Mouse (Mus musculus): ENCODE measurements at regions not wholly inside any gene's neighbourhood (a gene's known extent, or its start where the extent isn't known, plus 50 kb on each side); places are given as distances from the start of the nearest gene placed in this dataset.

DNA sequence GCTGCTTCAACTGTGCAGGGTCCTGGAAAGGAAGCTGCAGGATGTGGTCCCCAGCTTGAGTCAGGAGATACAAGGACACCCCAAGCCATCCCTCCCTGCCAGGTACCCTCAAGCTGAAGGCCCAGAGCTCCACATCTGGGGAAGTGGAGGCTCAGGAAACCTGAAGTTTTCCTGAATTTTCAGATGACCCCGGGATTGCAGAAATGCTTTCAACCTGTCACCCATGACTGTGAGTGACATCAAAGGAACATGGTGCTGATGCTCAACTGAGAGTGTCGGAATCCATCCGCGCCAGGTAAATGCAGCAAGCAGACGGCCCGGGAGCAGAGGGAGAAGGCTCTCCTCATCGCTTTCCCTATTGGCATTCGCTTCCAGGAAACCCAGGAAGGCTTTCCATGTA is 267.6 kb upstream of the Zfp637 start:
- no peak for DNase-seq

DNA sequence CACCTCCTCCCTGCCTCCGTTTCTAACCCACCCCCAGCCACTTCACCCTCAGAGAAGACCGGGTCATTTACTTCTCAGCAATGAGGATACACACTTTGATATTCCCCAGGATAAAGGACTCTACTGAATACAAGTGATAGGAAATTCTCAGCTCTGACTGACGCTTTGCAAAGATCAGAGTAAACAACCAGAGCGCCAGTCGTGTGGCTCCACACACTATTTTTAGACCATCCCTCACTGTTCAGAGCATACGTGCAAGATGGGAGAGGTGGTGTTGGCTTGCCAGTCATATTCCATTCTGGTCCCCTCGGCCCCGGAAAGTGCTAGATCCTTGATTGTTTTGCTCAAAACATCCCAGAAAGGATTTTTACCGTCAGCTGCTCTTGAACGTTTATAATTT is 266.8 kb upstream of the Zfp637 start:
- DNase-seq, result no peak

DNA sequence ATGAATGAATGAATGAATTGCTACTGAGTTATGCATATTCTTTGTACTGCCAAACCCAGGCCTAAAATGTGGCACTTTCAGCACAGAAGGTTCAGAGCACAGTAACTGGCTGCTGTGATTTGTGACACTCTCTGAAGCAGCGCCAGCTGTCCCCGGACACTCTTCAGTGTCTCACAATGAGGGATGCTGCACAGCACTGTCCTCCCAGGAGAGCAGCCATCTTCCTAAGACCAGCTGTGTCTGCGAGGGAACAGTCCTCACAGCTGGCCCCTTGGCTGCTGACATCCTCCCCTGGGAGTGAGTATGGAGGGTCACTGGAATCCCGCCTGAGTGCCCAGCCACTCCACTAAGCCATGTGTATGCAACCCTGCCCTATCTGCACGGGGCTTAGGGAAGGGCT is 265.9 kb upstream of the Zfp637 start:
- no peak for DNase-seq

DNA sequence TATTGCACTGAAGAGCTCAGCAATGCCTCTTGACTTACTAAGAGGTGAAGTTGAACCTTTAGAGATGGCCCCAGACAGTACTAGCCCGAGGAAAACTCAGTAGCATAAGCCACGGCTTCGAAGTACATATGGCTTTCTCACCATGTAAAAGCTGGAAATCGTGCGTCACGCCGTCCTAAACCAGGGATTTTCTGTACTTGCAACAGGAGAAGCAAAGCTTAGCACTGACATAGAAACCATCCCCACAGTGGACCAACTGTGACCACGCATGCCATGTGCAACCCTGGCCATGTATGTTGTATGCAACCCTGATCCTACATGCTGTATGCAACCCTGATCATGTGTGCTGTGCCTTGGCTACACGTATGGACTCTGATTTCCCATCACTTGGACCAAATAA is 265.0 kb upstream of the Zfp637 start:
- DNase-seq, result no peak

DNA sequence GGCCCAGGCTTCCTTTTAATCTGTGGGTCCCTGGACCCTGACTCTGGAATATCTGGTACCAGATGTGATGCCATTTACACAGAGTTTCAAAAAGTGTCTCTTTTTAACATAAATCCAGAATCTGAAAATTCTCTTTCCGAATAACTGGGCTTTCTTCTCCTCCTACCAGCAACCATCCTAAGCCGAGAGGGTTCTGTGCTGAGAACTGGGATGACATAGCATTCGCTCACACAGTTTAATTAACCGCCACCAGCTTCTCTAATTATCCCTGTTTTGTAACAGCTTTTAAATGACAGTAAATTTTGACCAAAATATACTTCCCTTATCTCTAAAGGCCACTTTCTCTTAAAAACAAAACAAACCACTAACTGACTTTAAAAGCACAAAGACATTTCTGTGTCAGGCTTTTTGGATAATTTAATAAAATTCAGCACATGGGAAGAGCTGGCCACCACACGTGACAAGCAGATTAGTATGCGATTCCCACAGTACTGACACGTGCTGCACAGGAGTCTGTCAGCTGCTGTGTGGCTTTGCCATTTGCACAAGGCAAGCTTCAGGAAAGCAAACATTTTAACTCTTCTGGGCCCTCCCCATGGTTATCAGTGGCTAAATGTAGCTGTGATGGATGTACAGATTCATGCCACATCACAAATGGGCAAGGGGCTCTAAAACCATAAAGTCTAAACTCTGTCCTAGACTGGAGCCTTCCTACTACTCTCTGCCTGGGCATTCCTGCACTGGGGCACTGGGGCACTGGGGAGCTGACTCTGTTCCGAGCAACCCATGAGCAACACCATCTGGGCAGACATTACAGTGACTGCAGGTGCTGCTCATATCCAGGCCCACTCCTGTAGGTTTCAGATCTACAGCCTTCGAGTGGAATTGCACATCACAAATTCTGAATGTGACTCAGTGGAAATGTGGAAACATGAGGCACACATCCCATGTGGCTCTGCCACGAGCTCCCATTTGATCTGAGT is 263.1 kb upstream of the Zfp637 start:
- no peak for DNase-seq

DNA sequence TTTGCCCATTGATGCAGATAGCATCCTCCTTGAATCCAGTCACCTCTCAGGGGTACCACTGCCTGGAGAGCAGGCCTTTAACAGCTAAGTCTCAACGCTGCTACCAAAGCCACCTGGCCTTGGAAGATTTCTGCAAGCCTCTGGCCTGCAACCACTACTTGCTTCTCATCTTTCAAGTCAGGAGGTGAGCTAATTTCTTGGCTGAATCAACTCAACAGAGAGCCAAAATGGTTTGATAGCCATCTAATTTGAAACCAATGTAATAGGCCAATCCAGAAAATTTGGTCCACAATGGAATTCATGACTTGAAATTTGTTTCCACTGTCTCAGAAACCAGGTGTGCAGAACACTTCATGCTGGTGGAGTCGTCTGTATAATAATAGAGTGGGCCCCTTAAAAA is 260.0 kb upstream of the Zfp637 start:
- no peak for DNase-seq

DNA sequence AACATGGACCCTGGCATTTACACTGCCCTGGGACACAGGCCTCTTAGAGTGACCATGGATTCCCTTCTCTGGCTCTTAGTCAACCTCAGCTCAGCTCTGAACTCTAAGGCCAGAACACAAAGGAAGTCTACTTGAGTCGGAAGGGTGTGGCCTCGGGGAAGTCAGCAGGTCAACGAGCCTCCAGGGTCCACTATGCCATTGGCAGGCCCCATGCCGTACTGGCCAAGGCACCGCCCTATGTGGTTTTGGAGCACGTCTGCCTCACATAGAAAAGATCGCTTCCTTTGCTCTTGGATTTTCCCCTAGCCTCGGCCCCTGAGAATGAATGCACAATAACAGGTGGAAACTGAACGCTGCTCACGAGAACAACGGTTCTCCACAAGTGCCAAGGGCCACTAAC is 257.9 kb upstream of the Zfp637 start:
- no peak for DNase-seq

DNA sequence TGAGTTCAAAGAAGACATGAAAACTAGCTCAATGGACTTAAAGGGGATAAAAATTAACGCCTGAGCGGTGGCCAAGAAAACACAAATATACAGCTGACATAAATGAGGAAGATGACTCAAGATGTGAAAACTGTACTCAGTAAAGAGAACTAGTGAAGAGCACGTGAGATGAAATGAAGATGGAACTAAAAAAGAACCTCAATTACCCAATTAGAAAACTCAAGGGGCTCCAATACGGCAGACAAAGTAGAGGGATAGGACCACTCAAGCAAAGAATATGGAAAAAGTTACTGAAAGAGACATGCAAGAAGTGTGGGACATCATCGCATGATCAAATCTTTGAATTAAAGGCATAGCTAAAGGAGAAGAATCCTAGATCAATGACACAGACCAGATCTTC is 256.4 kb upstream of the Zfp637 start:
- DNase-seq, result no peak

DNA sequence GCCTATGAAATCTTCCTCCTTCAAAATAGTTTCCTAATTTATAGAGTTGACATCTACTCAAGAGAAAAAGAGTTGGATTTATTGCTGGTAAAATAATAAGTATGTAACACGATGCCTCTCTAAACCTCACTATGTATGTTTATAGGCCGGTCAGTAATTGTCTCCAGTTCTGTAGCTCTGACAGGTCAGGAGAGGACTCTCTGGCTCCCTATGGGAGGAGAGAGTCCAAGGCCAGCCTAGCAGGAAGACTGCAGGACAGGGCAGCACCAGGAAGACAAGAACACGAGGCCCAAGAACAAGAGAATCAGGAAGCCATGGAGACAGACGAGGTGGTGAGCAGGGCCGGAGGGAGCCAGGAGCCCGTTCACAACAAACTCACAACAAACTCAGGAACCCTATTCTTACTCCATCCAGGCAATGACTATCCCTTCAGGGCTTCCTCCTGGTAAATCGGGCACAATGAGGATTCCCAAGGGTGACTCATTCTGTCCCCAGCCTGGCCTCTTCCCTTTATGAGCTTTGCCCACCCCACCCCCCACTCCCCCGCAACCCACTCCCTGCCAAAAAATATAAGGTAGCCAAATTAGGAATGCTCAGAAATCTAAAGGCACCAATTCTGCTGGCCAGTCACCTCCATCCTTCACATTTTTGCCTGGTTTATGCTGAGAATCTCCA is 244.7 kb upstream of the Zfp637 start:
- no peak for DNase-seq

DNA sequence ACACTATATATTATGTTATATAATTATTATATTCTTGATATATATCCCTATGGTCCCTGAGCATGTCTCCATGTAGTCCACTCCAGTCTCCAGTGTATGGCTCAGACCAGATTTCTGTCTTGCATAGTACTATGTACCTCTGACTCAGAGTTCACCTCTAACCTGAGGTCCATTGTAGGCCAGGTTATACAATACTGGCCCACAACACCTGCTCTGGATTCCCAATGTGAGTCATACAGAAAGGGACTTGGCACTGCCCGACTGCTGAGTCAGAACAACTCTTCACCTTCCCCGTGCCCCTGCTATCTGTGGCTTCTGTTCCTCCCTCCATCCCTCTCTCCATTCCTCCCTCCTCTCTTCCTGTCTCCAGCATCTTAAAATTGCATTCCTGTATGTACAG is 236.1 kb upstream of the Zfp637 start:
- no peak for DNase-seq

DNA sequence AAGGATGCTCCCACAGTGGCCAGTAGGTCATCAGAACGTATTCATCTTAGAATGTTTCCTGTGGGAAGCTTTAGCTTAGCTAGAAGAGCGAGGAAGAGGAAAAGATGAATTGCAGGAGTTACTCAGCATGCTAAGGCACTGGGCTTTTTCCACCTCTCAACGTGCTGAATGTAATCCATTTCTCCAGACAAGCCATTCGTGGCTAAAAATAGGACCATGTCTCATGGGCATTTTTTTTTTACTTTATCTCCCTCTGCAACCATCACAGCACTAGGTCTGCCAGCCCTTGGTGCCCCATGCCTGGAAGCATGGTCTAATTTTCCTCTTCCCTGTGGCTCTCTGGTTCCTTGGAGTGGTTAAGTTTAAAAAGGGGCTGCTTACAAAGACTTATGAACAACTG is 235.3 kb upstream of the Zfp637 start:
- DNase-seq, result no peak

DNA sequence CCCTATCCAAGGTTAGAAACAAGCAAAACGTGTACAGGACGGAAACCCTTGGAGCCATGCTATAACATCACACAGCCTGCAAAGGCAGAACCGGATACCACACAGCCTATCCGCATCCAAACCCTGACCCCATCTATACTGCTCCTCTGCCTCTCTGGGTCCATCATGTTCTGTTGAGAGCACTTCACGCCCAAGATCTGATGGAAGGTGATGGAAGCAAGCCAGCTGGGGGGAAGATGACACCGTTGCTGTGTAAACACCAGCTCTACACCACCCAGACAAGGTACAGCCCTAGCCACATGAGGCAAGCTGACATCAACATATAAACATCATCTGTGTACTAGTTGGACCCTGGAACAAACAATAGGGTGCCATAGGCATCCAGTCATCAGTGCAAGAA is 234.8 kb upstream of the Zfp637 start:
- no peak for DNase-seq

DNA sequence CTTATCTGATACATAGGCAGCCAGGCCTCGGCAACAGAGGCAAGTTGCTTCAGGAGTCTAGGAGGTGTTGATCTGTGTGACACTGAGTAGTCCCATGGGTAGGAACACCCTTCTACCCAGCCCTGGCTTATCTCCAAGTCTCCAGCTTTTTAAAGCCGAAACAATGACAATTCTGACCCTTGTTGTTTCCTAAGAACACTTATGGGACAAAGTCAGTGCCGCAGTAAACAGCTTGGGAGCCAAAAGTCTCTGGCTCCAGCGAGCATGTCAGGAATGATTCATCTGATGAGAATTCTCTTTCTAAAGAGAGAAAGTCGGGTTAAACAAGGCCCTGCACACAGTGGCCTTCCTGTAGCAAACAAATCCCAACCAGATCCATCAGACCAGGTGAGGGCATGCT is 234.0 kb upstream of the Zfp637 start:
- no peak for DNase-seq

DNA sequence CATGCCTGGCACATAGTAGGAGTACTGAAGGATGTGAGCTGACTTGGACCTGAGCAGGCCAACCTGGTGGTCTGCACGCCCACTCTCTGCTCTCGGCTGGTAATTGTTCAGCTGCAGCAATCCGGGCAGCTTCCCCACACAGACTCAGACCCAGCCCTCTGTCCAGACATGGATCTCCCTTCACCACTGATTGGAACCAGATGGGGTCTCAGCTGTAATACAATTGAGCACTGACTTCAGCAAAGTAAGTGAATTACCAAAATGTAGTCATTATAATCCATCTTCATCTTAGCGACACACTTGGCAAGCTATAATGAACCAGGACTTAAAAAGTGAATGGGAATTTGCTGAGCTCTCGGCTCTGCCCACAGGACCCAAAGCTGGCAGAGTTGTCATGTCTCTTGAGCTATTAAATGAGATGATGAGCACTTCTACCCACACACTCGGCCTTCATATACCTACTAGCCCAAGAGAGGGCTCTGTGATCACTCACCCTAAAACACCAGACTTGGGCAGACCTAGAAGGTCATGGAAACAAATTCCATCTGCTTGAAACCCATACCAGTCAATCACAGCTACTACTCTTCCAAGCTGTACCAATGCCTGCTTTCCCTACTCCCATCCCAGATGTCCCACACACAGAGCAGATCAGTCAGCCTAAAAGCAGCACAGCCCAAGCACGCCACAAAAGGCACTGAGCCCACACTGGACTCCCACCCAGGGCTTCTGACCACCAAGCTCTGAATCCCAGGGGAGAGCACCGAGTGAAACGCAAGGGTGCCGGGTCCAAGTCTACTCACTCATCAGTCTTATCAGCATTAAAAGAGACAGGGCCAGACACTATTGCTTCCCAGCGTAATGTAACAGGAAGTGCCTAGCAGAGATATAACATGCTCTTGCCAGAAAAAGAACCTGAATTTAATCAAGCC is 231.2 kb upstream of the Zfp637 start:
- DNase-seq, result no peak

DNA sequence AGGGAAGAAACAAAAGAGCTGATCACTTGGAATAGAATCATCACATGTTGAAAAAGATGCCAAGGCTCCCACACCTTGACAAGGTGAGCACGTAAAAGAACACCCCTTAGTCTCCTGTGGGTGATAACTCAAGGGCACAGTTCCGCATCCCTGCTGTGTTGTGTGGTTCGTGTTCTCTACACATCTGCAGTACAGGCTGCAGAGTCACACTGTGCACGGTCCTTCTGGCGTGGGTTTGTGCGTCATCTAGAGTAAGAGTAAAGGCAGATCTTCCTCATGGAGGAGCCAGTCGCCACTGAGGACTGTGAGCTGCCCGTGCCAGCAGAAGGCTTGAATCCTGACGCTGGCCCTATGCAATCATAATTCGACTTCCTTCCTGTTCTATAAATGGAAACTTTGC is 229.7 kb upstream of the Zfp637 start:
- no peak for DNase-seq

DNA sequence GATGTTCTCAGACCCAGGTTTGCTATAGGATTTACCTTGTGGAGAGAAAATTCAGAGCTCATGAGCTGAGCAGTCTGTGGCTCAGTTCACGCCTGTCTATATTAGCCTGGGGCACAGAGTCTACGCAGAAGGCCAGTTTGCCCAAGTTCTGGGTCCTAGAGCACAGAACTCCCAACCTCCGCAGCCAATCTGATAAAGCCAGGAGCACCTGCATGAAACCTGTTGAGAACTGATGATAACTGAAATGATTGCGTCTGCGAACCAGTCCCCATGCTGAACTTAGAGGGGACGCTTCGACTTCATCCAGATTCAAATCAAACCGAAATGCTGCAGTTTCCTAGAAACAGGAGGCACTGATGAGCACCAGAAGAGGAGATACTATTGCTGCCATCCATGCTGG is 229.0 kb upstream of the Zfp637 start:
- no peak for DNase-seq

DNA sequence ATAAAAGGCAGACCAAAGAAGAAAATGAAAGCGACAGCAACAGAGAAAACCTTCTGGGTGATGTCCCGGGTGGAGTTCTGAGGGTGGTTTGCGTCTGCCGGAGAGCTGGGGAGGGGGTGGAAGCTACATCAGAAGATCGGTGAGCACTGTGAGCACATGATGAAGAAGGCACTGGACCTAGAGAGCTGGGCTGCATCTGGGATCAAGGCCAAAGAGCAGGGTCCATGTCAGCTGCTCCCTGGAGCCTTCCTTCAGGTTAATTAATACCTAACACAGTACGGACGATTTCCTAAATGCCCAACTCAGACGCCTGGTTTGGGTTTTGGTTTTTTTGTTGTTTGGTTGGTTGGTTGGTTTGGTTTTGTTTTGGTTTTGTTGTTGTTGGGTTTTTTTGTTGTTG is 228.6 kb upstream of the Zfp637 start:
- no peak for DNase-seq

DNA sequence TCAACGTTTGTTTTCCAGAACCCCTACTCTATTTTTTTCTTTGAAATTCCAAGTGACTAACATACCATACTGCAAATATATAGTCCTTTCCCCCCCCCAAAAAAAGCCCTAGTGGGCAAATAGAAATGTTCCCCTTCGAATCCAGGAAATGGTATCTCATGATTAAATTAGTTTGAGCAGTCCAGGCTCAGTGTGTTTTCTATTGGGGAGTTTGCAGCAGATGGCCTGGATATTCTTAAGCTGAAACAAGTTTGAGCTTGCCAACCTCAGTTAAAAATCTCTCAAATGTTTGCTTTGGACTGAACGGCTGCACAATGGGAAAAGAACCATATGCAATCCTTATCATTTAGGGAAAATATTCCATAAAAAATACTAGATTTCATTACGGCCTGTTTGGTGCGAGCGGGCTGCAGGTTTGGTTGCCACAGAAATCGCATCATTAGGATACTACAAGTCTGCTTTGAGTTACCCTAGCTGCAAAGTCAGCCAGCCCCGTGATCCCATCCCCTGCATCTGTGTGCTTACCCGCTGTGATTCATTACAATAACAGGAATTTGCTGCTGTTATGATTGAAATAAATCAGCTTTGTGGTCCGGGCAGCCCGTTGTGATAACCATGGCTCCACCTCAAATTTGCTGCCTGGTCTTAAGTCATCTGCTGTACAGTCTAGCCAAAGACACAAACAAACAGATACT is 227.2 kb upstream of the Zfp637 start:
- DNase-seq, result no peak

DNA sequence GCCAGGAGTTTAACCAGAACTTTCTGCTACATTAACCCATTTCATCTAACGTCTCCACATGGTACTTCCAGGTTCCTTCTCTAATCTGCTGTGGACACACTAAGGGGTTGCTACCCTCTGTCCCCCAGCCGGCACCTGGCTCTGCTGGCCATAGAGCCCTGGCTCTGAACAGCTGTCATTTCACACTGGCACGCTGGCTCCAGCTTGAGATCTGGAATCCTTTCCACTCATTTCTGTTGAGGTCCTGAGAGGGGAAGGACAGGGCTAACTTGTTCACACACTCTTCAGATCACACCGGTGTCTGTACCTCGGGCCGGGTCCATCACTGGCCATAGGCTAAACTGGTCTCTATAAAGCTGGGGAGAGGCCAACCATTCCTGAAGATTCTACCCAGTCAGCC is 226.6 kb upstream of the Zfp637 start:
- no peak for DNase-seq

DNA sequence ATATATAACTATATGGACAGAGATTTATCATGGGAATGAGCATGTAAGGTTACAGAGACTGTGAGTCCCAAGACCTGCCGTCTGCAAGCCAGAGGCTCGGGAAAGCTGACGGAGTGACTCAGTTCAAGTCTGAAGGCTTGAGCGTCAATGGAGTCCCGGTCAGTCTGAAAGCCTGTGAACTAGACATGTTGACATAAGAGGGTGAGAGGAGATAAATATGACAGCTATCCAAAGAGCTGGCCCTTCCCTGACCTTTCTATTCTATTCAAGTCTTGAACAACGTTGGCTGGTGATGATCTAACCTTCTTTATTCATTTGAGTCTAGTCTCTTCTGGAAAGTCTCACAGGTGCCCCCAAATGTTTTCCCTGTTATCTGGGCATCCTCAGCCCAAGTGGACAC is 223.8 kb upstream of the Zfp637 start:
- no peak for DNase-seq

DNA sequence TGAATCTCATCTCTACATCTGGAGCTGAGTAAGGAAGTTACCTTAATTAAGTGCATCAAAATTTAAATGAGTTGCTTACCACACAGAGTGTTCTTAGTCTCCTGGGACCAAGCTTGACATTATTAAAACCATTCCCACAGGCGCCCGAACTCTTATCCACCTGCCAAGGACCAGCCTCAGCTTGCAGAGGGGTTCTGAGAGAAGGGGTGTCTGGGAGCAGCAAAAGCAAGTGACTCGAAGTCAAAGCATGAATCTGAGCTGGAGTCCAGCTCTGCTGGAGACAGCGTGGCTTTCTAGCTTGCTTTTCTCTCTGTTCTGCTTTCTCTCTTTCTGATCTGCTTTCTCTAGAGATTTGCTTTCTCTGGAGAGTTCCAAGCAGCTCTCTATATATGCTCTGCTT is 223.0 kb upstream of the Zfp637 start:
- no peak for DNase-seq

DNA sequence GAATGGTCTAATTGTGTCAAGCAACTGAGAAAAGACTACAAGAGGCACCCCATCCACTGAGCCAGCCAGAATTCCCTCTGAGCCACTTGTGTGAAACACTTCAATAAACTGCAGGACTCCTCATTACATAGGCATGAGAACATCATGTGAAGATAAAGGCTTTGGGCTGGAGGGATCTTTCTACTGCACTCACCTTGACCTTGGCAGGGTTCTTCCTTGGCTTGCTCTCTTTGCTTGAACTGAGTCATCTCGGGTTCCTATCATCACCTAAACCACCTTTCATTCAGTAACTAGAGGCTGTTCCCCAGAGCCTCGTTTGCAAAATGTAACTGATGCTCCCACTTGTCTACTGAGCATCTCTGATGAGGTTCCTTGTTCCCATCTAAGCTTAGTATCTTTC is 221.4 kb upstream of the Zfp637 start:
- DNase-seq, result no peak
